Mouse (Mus musculus) small intestine, adult 2 months (tissue): ENCODE measurements at regions not wholly inside any gene's neighbourhood (a gene's known extent, or its start where the extent isn't known, plus 50 kb on each side); places are given as distances from the start of the nearest gene placed in this dataset.

ENCODE experiments used
- CTCF ChIP-seq: fragments of 200-500 bp; IDR thresholded peaks from 2 replicates; pipeline ENCODE4 v1.5.1; 2012; ENCODE audit warnings: low read depth, mild to moderate bottlenecking, control low read depth, inconsistent platforms, low read length, moderate library complexity, mixed read lengths; ENCODE audit not compliant: insufficient replicate concordance, insufficient read length; ENCODE audit errors: extremely low read depth
- POLR2A ChIP-seq: fragments of 200-500 bp; IDR thresholded peaks from 2 replicates; pipeline ENCODE4 v1.6.1; 2012; ENCODE audit warnings: low read depth, mild to moderate bottlenecking, control low read depth, inconsistent platforms, low read length, moderate library complexity

- no peak for TF ChIP-seq CTCF
- TF ChIP-seq POLR2A = no peak
These were observed 339.4 kb upstream of the Marcks start for GRCm38 (mm10) chr10:37478108-37478507.
